In the genomic region with DNA sequence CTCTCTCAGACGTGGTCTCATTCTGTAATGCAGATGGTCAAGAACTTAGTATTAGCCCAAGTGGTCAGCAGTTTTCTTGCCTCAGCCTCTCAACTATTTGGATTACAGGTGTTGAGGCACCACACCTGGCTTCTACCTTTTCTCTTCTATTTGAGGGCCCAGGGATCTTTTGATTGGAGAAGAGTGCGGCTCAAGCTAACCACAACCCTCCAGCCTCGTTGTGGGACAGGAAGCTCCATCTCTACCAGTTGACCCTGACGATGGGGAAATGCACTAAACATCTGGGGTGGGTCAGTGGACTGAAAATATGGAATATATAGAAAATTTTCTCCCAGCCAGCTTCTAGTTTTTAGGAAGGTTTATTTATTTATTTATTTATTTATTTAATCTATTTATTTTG, we compare ENCODE assay signal across 26 mouse cellular contexts. TPM values are rescaled to one million over a fixed set of nuclear protein-coding genes. Genes with fewer than 3 reads are reported as not detected.
DNase-seq lines count a peak whose midpoint lies in the region; ATAC-seq and TF ChIP-seq lines count a peak whose summit lies in the region.
"Had no signal": no experiment of that assay in that cellular context is flagged by ENCODE, and none has a peak within 500 bp of the region (broad histone marks: within the 10 kb centered on the region; RNA-seq: fewer than 3 reads in every experiment).

No protein-coding gene starts in this region.

- intact Hi-C loops in heart, adult 2 months (cut with DNase I), result no loop called here
- intact Hi-C loops in left cerebral cortex, postnatal 36 days (cut with DNase I), result no loop called here

- no peak overlapping the region for H3K9ac ChIP-seq in heart, adult 2 months (ENCODE audit: low read depth, low read length)

- peak; percentile 52; the same call in 1 of the 2 replicates for ATAC-seq in granulocyte monocyte progenitor cell, adult 5-6 weeks (replicated peaks; ENCODE audit: poor library complexity, severe bottlenecking)
- peak; percentile 42; the same call in 1 of the 2 replicates for ATAC-seq in megakaryocyte progenitor cell, adult 5-6 weeks (replicated peaks; ENCODE audit: poor library complexity)
- ATAC-seq: activated CD4-positive, CD25-positive, alpha-beta regulatory T cell, adult 4 months; CD4-positive, CD25-positive, alpha-beta regulatory T cell, adult 4 months; Patski had no signal

- H3K4me3 ChIP-seq in heart, adult 2 months, result no peak overlapping the region

- H3K4me1 ChIP-seq in heart, adult 2 months (ENCODE audit: control insufficient read depth, insufficient read depth, low read length), result no peaks in the 10 kb centered on the region

- 65% methylated on average over 4 of the region's 4 CpGs for WGBS in heart, adult 2 months

- TF ChIP-seq POLR2A in heart, adult 2 months (IDR thresholded peaks at IDR 0.05; ENCODE audit: insufficient read depth, low read depth, low read length), result no peak

- H3K36me3 ChIP-seq in heart, adult 2 months (ENCODE audit: control insufficient read depth, insufficient read depth, low read length), result no peaks in the 10 kb centered on the region
- H3K36me3 ChIP-seq: G1E had no signal

- H3K79me2 ChIP-seq in heart, adult 2 months (replicated peaks; ENCODE audit: control insufficient read depth, insufficient read depth, low read length), result no peaks in the 10 kb centered on the region

- H3K27ac ChIP-seq in heart, adult 2 months, result no peak overlapping the region

- H3K27me3 ChIP-seq in heart, adult 2 months (ENCODE audit: control insufficient read depth, insufficient read depth, low read length), result no peaks in the 10 kb centered on the region

- TF ChIP-seq EP300 in heart, adult 2 months (IDR thresholded peaks at IDR 0.05; ENCODE audit: insufficient read depth, low read depth, low read length), result no peak

- DNase-seq in heart, adult 11 months, result peak; percentile 61
- no peak for DNase-seq in heart, adult 2 months
- peak; percentile 39 for DNase-seq in 416B (ENCODE audit: low read depth)
- no peak for DNase-seq in left cerebral cortex, postnatal 36 days (ENCODE audit: low spot score in 2 of 2)
- DNase-seq in urinary bladder, adult 18-20 months (ENCODE audit: low spot score in 2 of 2), result no peak
- DNase-seq in cerebellum, adult 11 months, result no peak
- DNase-seq: adrenal gland, adult 2 months; adrenal gland, adult 8-10 months; adrenal gland, postnatal 10 days; adrenal gland, postnatal 14 days; adrenal gland, postnatal 25 days; adrenal gland, postnatal 36 days; B cell, adult 2 months; cerebellum, adult 11-12 months; cerebellum, adult 18-20 months; cerebellum, adult 2 months had no signal

- no peak for TF ChIP-seq CTCF in heart, adult 2 months (IDR thresholded peaks at IDR 0.05)

RNA-seq across cellular contexts. Expression of a gene that starts 19.3 kb away (rescaled TPM):
- total RNA-seq in heart, adult 2 months (2021), result not detected
- polyA plus RNA-seq in heart, adult 2 months (2012; rRNA removed), result not detected in 2 replicates
- total RNA-seq in granulocyte monocyte progenitor cell, adult 5-6 weeks (2014; fragmentation: Nextera tagmentation), result 0.67 and 5.4 TPM in 2 replicates
- 0.86 and 1.8 TPM in 2 replicates for total RNA-seq in granulocyte monocyte progenitor cell, adult 5-6 weeks (2017)
- 3.5 and 4.0 TPM in 2 replicates for total RNA-seq in megakaryocyte progenitor cell, adult 5-6 weeks (2015)
- total RNA-seq in megakaryocyte progenitor cell, adult 5-6 weeks (2017), result 1.2 and 2.1 TPM in 2 replicates
- under 1 TPM; 0.14 to 0.15 TPM for total RNA-seq in left cerebral cortex, postnatal 36 days (2021)
- total RNA-seq: CH12.LX, ES-E14, G1E, MEL had no signal
- polyA plus RNA-seq: C2C12; CD4-positive, CD25-positive, alpha-beta regulatory T cell, adult 4 months; G1E had no signal

RNA-seq across cellular contexts. Expression of a gene that starts 29.4 kb away (rescaled TPM):
- total RNA-seq in heart, adult 2 months (2021), result 10 to 100 TPM; 13.2 to 16.2 TPM
- 16.7 and 20.2 TPM in 2 replicates for polyA plus RNA-seq in heart, adult 2 months (2012; rRNA removed)
- 23.4 and 35.9 TPM in 2 replicates for total RNA-seq in granulocyte monocyte progenitor cell, adult 5-6 weeks (2014; fragmentation: Nextera tagmentation)
- total RNA-seq in granulocyte monocyte progenitor cell, adult 5-6 weeks (2017), result 16.8 and 24.3 TPM in 2 replicates
- total RNA-seq in megakaryocyte progenitor cell, adult 5-6 weeks (2015), result 30.2 and 36.0 TPM in 2 replicates
- 14.5 and 31.5 TPM in 2 replicates for total RNA-seq in megakaryocyte progenitor cell, adult 5-6 weeks (2017)
- 10 to 100 TPM; 25.5 to 29.0 TPM for total RNA-seq in left cerebral cortex, postnatal 36 days (2021)

RNA-seq across cellular contexts. Expression of a gene that starts 34.8 kb away (rescaled TPM):
- 10 to 100 TPM; 70.0 to 76.7 TPM for total RNA-seq in heart, adult 2 months (2021)
- 38.8 and 69.8 TPM in 2 replicates for polyA plus RNA-seq in heart, adult 2 months (2012; rRNA removed)
- 94.9 and 119 TPM in 2 replicates for total RNA-seq in granulocyte monocyte progenitor cell, adult 5-6 weeks (2014; fragmentation: Nextera tagmentation)
- 171 and 187 TPM in 2 replicates for total RNA-seq in granulocyte monocyte progenitor cell, adult 5-6 weeks (2017)
- 61.6 and 63.2 TPM in 2 replicates for total RNA-seq in megakaryocyte progenitor cell, adult 5-6 weeks (2015)
- total RNA-seq in megakaryocyte progenitor cell, adult 5-6 weeks (2017), result 177 and 178 TPM in 2 replicates
- 100 to 1,000 TPM in 1 of 2 experiments, 10 to 100 TPM in 1; 97.6 to 107 TPM for total RNA-seq in left cerebral cortex, postnatal 36 days (2021)

Comparison
In these comparisons a context has a peak if more than half of its experiments do, and no peak if none do; other contexts are left out.
1. DNase-seq: peak in heart, adult 11 months (single experiment) and 416B (single experiment); none in heart, adult 2 months (0 of 2), left cerebral cortex, postnatal 36 days (0 of 2), urinary bladder, adult 18-20 months (0 of 2) and cerebellum, adult 11 months (single experiment).